Mouse (Mus musculus) lung, embryonic 15.5 days (tissue): ENCODE data around the gene Dcxr. TPM values are rescaled to one million over a fixed set of nuclear protein-coding genes. Genes with fewer than 3 reads are reported as not detected.
A peak's percentile ranks its signal among the peaks of the same experiment; 100 is the strongest.

Source experiments
- ATAC-seq: fragments of 200-750 bp; cut with Nextera tagmentation; 2 replicates; pipeline ENCODE4 v1.8.0; 2017; ENCODE audit warnings: moderate number of reproducible peaks, borderline replicate concordance; ENCODE audit not compliant: low FRiP score, low TSS enrichment; ENCODE audit errors: extremely low read depth
- H3K27ac ChIP-seq: fragments of 300-500 bp; sonication (generic); 2 replicates; pipeline ENCODE4 v1.5.1; 2015; ENCODE audit warnings: moderate library complexity, mild to moderate bottlenecking, inconsistent platforms
- H3K27me3 ChIP-seq: fragments of 300-500 bp; sonication (generic); 2 replicates; pipeline ENCODE4 v1.6.1; 2015; ENCODE audit warnings: inconsistent platforms
- H3K36me3 ChIP-seq: fragments of 300-500 bp; sonication (generic); 2 replicates; pipeline ENCODE4 v1.6.1; 2015; ENCODE audit warnings: inconsistent platforms
- H3K4me1 ChIP-seq: fragments of 300-500 bp; sonication (generic); 2 replicates; pipeline ENCODE4 v1.6.1; 2015; ENCODE audit warnings: inconsistent platforms
- H3K4me2 ChIP-seq: fragments of 300-500 bp; sonication (generic); 2 replicates; pipeline ENCODE4 v1.6.1; 2015; ENCODE audit warnings: inconsistent platforms, mild to moderate bottlenecking, moderate library complexity
- H3K4me3 ChIP-seq: fragments of 300-500 bp; sonication (generic); 2 replicates; pipeline ENCODE4 v1.5.1; 2015; ENCODE audit warnings: mild to moderate bottlenecking, inconsistent platforms
- H3K9ac ChIP-seq: fragments of 300-500 bp; sonication (generic); 2 replicates; pipeline ENCODE4 v1.6.1; 2015; ENCODE audit warnings: inconsistent platforms
- H3K9me3 ChIP-seq: fragments of 300-500 bp; sonication (generic); 2 replicates; pipeline ENCODE4 v1.6.1; 2016; ENCODE audit warnings: inconsistent platforms
- WGBS: fragments of 180-500 bp; shearing (Covaris S2); methylation state at CpG from one replicate; pipeline ENCODE4 v1.1.7; 2015; 5-methylcytosine and 5-hydroxymethylcytosine counted together
- polyA plus RNA-seq: library from polyadenylated mRNA; unstranded; fragments of >200 nt; fragmentation: Nextera tagmentation; extraction: Ambion mirVana; gene quantifications from 2 replicates; pipeline ENCODE4 v1.2.1, GENCODE M21; 2015

Gene Dcxr
- polyA plus RNA-seq, 1 experiment from 2014 or later, result 55.1 TPM

GRCm38 (mm10) chr11:120703696-120704454 lies 23.2 kb downstream of the Dcxr start:
- H3K4me1 ChIP-seq, result peaks cover 49% of the 10 kb centered on the region
- no peak overlapping the region for H3K4me3 ChIP-seq
- H3K9ac ChIP-seq, result no peak overlapping the region
- no peaks in the 10 kb centered on the region for H3K27me3 ChIP-seq
- H3K9me3 ChIP-seq, result no peaks in the 10 kb centered on the region
- peak overlapping the region; percentile 26 for H3K27ac ChIP-seq
- H3K36me3 ChIP-seq, result peaks cover 22% of the 10 kb centered on the region
- WGBS, result 45% methylated on average over 15 of the region's 15 CpGs
- H3K4me2 ChIP-seq, result no peak overlapping the region
- no peak for ATAC-seq

- WGBS, result 52% methylated on average over 10 of the region's 10 CpGs
- peaks cover 18% of the 10 kb centered on the region for H3K36me3 ChIP-seq
Observed at GRCm38 (mm10) chr11:120697741-120698140, 29.3 kb downstream of the Dcxr start.

GRCm38 (mm10) chr11:120696568-120696967 lies 30.5 kb downstream of the Dcxr start:
- no peaks in the 10 kb centered on the region for H3K9me3 ChIP-seq
- peaks cover 13% of the 10 kb centered on the region for H3K36me3 ChIP-seq
- 89% methylated on average over 6 of the region's 6 CpGs for whole genome bisulfite sequencing
- H3K4me3 ChIP-seq, result no peak overlapping the region
- no peak for ATAC-seq
- H3K4me1 ChIP-seq, result peaks cover 32% of the 10 kb centered on the region
- no peak overlapping the region for H3K4me2 ChIP-seq
- no peaks in the 10 kb centered on the region for H3K27me3 ChIP-seq
- no peak overlapping the region for H3K9ac ChIP-seq
- no peak overlapping the region for H3K27ac ChIP-seq

More at GRCm38 (mm10) chr11:120697741-120698140, 29.3 kb downstream of the Dcxr start:
- no peak overlapping the region for H3K4me2 ChIP-seq
- H3K4me3 ChIP-seq, result no peak overlapping the region
- no peaks in the 10 kb centered on the region for H3K9me3 ChIP-seq
- ATAC-seq, result no peak
- no peak overlapping the region; the same call in 1 of the 2 replicates for H3K27ac ChIP-seq
- H3K9ac ChIP-seq, result no peak overlapping the region
- H3K27me3 ChIP-seq, result no peaks in the 10 kb centered on the region
- peaks cover 32% of the 10 kb centered on the region for H3K4me1 ChIP-seq

GRCm38 (mm10) chr11:120695641-120696040 lies 31.4 kb downstream of the Dcxr start:
- no peaks in the 10 kb centered on the region for H3K9me3 ChIP-seq
- H3K4me2 ChIP-seq, result no peak overlapping the region
- H3K27me3 ChIP-seq, result no peaks in the 10 kb centered on the region
- H3K4me3 ChIP-seq, result no peak overlapping the region
- 32% methylated on average over 12 of the region's 12 CpGs for WGBS
- H3K9ac ChIP-seq, result no peak overlapping the region
- H3K36me3 ChIP-seq, result peaks cover 15% of the 10 kb centered on the region
- H3K27ac ChIP-seq, result peak overlapping the region; percentile 49
- ATAC-seq, result 0 out of 2 replicates have a peak, but pooled peaks have one; percentile 39
- H3K4me1 ChIP-seq, result peaks cover 32% of the 10 kb centered on the region

- Histone ChIP-seq H3K4me2 (no peak overlapping the region), H3K4me1 (peaks cover 32% of the 10 kb centered on the region), H3K27me3 (no peaks in the 10 kb centered on the region), H3K4me3 (no peak overlapping the region), H3K9me3 (no peaks in the 10 kb centered on the region), H3K27ac (peak overlapping the region; percentile 49; the same call in 1 of the 2 replicates), H3K36me3 (peaks cover 20% of the 10 kb centered on the region), H3K9ac (no peak overlapping the region)
- WGBS, result 23% methylated on average over 4 of the region's 4 CpGs
- peak; percentile 89 for ATAC-seq
Observed at GRCm38 (mm10) chr11:120695184-120695583, 31.9 kb downstream of the Dcxr start.

GRCm38 (mm10) chr11:120693461-120693860 lies 33.6 kb downstream of the Dcxr start:
- Histone ChIP-seq H3K36me3 (peaks cover 24% of the 10 kb centered on the region), H3K9ac (no peak overlapping the region), H3K4me2 (no peak overlapping the region), H3K27me3 (no peaks in the 10 kb centered on the region), H3K4me3 (no peak overlapping the region), H3K9me3 (no peaks in the 10 kb centered on the region), H3K4me1 (peaks cover 28% of the 10 kb centered on the region), H3K27ac (no peak overlapping the region)
- no peak for ATAC-seq
- WGBS, result 69% methylated on average over 3 of the region's 3 CpGs

- Histone ChIP-seq H3K36me3 (peaks cover 25% of the 10 kb centered on the region), H3K27me3 (no peaks in the 10 kb centered on the region), H3K4me3 (no peak overlapping the region), H3K4me2 (no peak overlapping the region), H3K9me3 (no peaks in the 10 kb centered on the region), H3K9ac (no peak overlapping the region), H3K4me1 (peaks cover 21% of the 10 kb centered on the region), H3K27ac (no peak overlapping the region)
- no peak for ATAC-seq
- 89% methylated on average over 4 of the region's 4 CpGs for whole genome bisulfite sequencing
Observed at GRCm38 (mm10) chr11:120692471-120693011, 34.5 kb downstream of the Dcxr start.

- WGBS, result 71% methylated on average over 3 of the region's 3 CpGs
- H3K9me3 ChIP-seq, result no peaks in the 10 kb centered on the region
- peaks cover 29% of the 10 kb centered on the region for H3K36me3 ChIP-seq
- H3K4me2 ChIP-seq, result no peak overlapping the region
- no peaks in the 10 kb centered on the region for H3K27me3 ChIP-seq
- no peak overlapping the region for H3K4me3 ChIP-seq
- no peak overlapping the region for H3K27ac ChIP-seq
- no peak overlapping the region for H3K9ac ChIP-seq
- peaks cover 27% of the 10 kb centered on the region for H3K4me1 ChIP-seq
- no peak for ATAC-seq
Observed at GRCm38 (mm10) chr11:120689365-120689764, 37.7 kb downstream of the Dcxr start.

GRCm38 (mm10) chr11:120686650-120687272 lies 40.3 kb downstream of the Dcxr start:
- Histone ChIP-seq H3K27ac (peak overlapping the region; percentile 96), H3K4me2 (peak overlapping the region; percentile 27), H3K4me3 (no peak overlapping the region), H3K9me3 (no peaks in the 10 kb centered on the region), H3K36me3 (peaks cover 34% of the 10 kb centered on the region), H3K27me3 (no peaks in the 10 kb centered on the region), H3K9ac (0 out of 2 replicates have a peak overlapping the region, but pooled peaks have one; percentile 6), H3K4me1 (peaks cover 27% of the 10 kb centered on the region)
- ATAC-seq, result peak; percentile 56; the same call in 1 of the 2 replicates
- WGBS, result 43% methylated on average over 20 of the region's 20 CpGs

GRCm38 (mm10) chr11:120684660-120685059 lies 42.4 kb downstream of the Dcxr start:
- Histone ChIP-seq H3K27me3 (no peaks in the 10 kb centered on the region), H3K4me1 (peaks cover 27% of the 10 kb centered on the region), H3K4me3 (no peak overlapping the region), H3K9ac (no peak overlapping the region), H3K4me2 (no peak overlapping the region), H3K9me3 (no peaks in the 10 kb centered on the region), H3K36me3 (peaks cover 40% of the 10 kb centered on the region), H3K27ac (peak overlapping the region; percentile 51)
- WGBS, result 54% methylated on average over 2 of the region's 2 CpGs
- ATAC-seq, result no peak

GRCm38 (mm10) chr11:120684086-120684485 lies 43.0 kb downstream of the Dcxr start:
- peak overlapping the region; percentile 51 for H3K27ac ChIP-seq
- ATAC-seq, result no peak

DNA sequence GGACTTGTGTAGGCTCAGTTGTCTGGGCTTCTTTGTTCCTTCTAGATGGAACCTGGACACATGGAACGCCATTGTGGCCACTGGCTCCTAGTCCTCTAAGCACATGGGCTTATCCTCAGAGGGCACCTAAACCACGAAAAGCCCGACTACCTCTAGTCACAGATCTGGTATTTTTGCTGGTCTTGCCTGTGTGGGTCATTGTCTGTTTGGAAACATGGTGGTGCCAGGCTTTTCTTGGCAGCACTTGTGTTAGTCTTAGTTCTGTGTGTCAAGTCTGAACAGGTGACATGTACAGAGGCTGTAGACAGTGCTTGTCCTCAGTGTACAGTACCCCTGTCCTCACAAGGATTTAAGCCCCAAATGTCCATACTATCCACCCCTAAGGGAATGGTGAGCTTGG lies 43.5 kb downstream of the Dcxr start:
- no peak overlapping the region for H3K9ac ChIP-seq
- H3K9me3 ChIP-seq, result no peaks in the 10 kb centered on the region
- no peak overlapping the region for H3K4me3 ChIP-seq
- WGBS, result 87% methylated on average over 3 of the region's 3 CpGs
- no peak overlapping the region for H3K27ac ChIP-seq
- H3K36me3 ChIP-seq, result peaks cover 37% of the 10 kb centered on the region
- no peak for ATAC-seq
- H3K4me2 ChIP-seq, result no peak overlapping the region
- H3K4me1 ChIP-seq, result peaks cover 27% of the 10 kb centered on the region
- H3K27me3 ChIP-seq, result no peaks in the 10 kb centered on the region

More at GRCm38 (mm10) chr11:120684086-120684485, 43.0 kb downstream of the Dcxr start:
- no peak overlapping the region for H3K4me3 ChIP-seq
- H3K4me1 ChIP-seq, result peaks cover 27% of the 10 kb centered on the region
- H3K4me2 ChIP-seq, result no peak overlapping the region
- WGBS, result 70% methylated on average over 2 of the region's 2 CpGs
- peaks cover 38% of the 10 kb centered on the region for H3K36me3 ChIP-seq
- no peaks in the 10 kb centered on the region for H3K9me3 ChIP-seq
- H3K9ac ChIP-seq, result no peak overlapping the region
- no peaks in the 10 kb centered on the region for H3K27me3 ChIP-seq
